Mouse (Mus musculus) erythroblast, embryonic 14.5 days (primary cell): ENCODE measurements around the gene Adcy2.

ENCODE experiments used
- GATA1 ChIP-seq: IDR thresholded peaks from 2 replicates; pipeline ENCODE4 v1.6.1; 2012; ENCODE audit warnings: low read length, inconsistent platforms, mixed read lengths
- TAL1 ChIP-seq: IDR thresholded peaks from 3 replicates; pipeline ENCODE4 v1.6.1; 2012; ENCODE audit warnings: low read length, inconsistent platforms, mixed read lengths

- no peak for TF ChIP-seq GATA1
- TF ChIP-seq TAL1, result no peak
Measured at GRCm38 (mm10) chr13:68867940-68868655, 131.2 kb downstream of the Adcy2 start.
